Mouse (Mus musculus) right cerebral cortex, adult 18-20 months (tissue): Measurements from ENCODE around the gene Fsip1.

ENCODE experiments used
- DNase-seq: peaks from one replicate; pipeline ENCODE4 v3.0.0; 2022; ENCODE audit warnings: mixed read lengths

Fsip1 gene

GRCm38 (mm10) chr2:118122291-118122690 lies 134.5 kb downstream of the Fsip1 start:
- DNase-seq, result no peak

GRCm38 (mm10) chr2:118120751-118121150 lies 136.0 kb downstream of the Fsip1 start:
- no peak for DNase-seq

GRCm38 (mm10) chr2:118120095-118120494 lies 136.7 kb downstream of the Fsip1 start:
- DNase-seq, result no peak

GRCm38 (mm10) chr2:118119684-118120083 lies 137.1 kb downstream of the Fsip1 start:
- DNase-seq, result no peak

- DNase-seq, result no peak
Observed at GRCm38 (mm10) chr2:118118515-118118914, 138.3 kb downstream of the Fsip1 start.

GRCm38 (mm10) chr2:118118045-118118444 lies 138.7 kb downstream of the Fsip1 start:
- DNase-seq, result no peak

- DNase-seq, result no peak
Observed at GRCm38 (mm10) chr2:118117401-118117800, 139.4 kb downstream of the Fsip1 start.

GRCm38 (mm10) chr2:118116754-118117290 lies 139.9 kb downstream of the Fsip1 start:
- no peak for DNase-seq

- no peak for DNase-seq
Observed at GRCm38 (mm10) chr2:118116180-118116579, 140.6 kb downstream of the Fsip1 start.

GRCm38 (mm10) chr2:118115647-118116046 lies 141.1 kb downstream of the Fsip1 start:
- no peak for DNase-seq

- no peak for DNase-seq
Observed at GRCm38 (mm10) chr2:118114671-118115070, 142.1 kb downstream of the Fsip1 start.

- no peak for DNase-seq
Observed at GRCm38 (mm10) chr2:118113808-118114524, 142.8 kb downstream of the Fsip1 start.

- DNase-seq, result no peak
Observed at GRCm38 (mm10) chr2:118112846-118113479, 143.8 kb downstream of the Fsip1 start.

GRCm38 (mm10) chr2:118112438-118112837 lies 144.3 kb downstream of the Fsip1 start:
- DNase-seq, result no peak

- peak; percentile 69 for DNase-seq
Observed at GRCm38 (mm10) chr2:118111488-118112131, 145.2 kb downstream of the Fsip1 start, which contains the start of gene Thbs1. Gene Thbs1, plus strand, starts transcription at chr2:118111876.

- DNase-seq, result peak; percentile 82
Observed at GRCm38 (mm10) chr2:118111116-118111487, 145.7 kb downstream of the Fsip1 start.

GRCm38 (mm10) chr2:118110225-118110915 lies 146.4 kb downstream of the Fsip1 start:
- no peak for DNase-seq

GRCm38 (mm10) chr2:118102169-118102568 lies 154.6 kb downstream of the Fsip1 start:
- no peak for DNase-seq

- DNase-seq, result no peak
Observed at GRCm38 (mm10) chr2:118099104-118099503, 157.7 kb downstream of the Fsip1 start.

- no peak for DNase-seq
Observed at GRCm38 (mm10) chr2:118091226-118091625, 165.5 kb downstream of the Fsip1 start.

GRCm38 (mm10) chr2:118087044-118087726 lies 169.6 kb downstream of the Fsip1 start:
- DNase-seq, result no peak

- DNase-seq, result no peak
Observed at GRCm38 (mm10) chr2:118085647-118086046, 171.1 kb downstream of the Fsip1 start.
